Mouse (Mus musculus): ENCODE data around the gene Crebrf.

DNA sequence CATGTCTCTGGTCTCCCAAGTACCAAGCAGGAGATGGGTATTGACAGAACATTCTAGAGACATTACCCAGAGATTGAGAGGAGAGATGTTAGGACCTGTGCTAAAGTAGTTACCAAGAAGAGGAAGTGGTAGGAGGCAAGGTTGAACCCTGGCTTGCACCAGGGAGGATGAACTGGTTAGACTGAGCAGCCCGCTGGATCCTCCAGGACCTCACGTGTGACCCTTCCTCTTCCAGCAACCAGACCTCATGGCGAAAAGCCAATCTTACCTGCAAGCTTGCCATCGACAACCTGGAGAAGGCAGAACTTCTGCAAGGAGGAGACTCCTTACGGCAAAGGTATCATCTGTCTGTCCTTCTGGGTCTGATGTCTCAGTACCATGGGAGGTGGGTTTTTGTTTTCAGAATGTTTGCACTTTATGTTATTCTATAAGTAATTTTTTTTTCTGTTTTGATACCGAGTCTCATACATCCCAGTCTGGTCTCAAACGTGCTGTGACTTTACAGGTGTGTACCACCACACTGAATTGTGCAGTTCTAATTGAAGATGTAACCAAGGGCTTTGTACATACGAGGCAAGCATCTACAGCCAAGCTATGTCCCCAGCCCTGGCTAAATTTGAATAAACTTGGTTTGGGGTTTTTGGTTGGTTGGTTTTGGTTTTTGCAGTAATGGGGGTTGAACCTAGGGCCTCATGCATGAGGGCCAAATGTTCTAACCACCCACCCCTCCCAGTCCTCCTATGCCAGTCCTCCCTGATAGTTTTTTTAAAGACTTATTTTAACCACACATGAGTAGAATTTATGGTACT lies 74.2 kb downstream of the Crebrf start:
- no peak for TF ChIP-seq CTCF (IDR thresholded peaks at IDR 0.05; ENCODE audit: control insufficient read depth, insufficient read depth, insufficient read length)
- no peak for TF ChIP-seq USF1 (IDR thresholded peaks at IDR 0.05; ENCODE audit: low read depth)
- TF ChIP-seq MAX (IDR thresholded peaks at IDR 0.05), result no peak
- no peak for TF ChIP-seq MYOD1 (IDR thresholded peaks at IDR 0.05; ENCODE audit: control insufficient read depth, insufficient read length, low read depth)
- no peak for TF ChIP-seq FOSL1 (IDR thresholded peaks at IDR 0.05; ENCODE audit: insufficient read depth, low read length, poor library complexity, severe bottlenecking)
